Mouse (Mus musculus) liver, adult 2 months (tissue): ENCODE data around the gene Chchd6.

ENCODE experiments used
- CTCF ChIP-seq: fragments of 200-500 bp; IDR thresholded peaks from 2 replicates; pipeline ENCODE4 v1.5.1; 2011; ENCODE audit warnings: low read depth, low read length, control low read depth
- POLR2A ChIP-seq: fragments of 200-500 bp; IDR thresholded peaks from 2 replicates; pipeline ENCODE4 v1.6.1; 2011; ENCODE audit warnings: low read length, control low read depth; ENCODE audit not compliant: insufficient read depth; ENCODE audit errors: extremely low read depth

DNA sequence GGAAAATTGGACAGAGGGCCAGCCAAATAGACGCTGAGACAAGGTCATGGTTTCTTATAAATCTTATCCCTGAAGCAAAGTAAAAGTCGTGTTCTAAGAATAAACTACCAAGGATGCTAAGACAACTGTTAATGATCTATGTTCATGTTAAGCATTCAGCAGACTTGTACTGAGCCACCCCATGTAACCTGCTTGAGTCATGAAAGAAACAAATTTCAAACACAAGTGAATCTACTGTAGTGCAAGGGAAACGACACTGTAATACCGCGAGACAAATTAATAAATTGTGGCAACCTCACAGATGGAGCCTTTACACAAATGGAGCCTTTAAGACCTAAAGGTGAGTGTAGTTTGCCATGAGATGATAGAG lies 310 bp upstream of the Chchd6 start:
- TF ChIP-seq CTCF, result no peak
- TF ChIP-seq POLR2A, result no peak
